Mouse (Mus musculus) heart, embryonic 13.5 days (tissue): Measurements from ENCODE around the gene E130218I03Rik. TPM values are rescaled to one million over a fixed set of nuclear protein-coding genes. Genes with fewer than 3 reads are reported as not detected.
A peak's percentile ranks its signal among the peaks of the same experiment; 100 is the strongest.
"Not testable (repeated sequence)": the region's sequence is repeated elsewhere in the genome, so short reads cannot be mapped to it uniquely, and the experiment has no call there.

ENCODE experiments used
- ATAC-seq: fragments of 200-750 bp; cut with Nextera tagmentation; 2 replicates; pipeline ENCODE4 v1.8.0; 2017; ENCODE audit warnings: moderate TSS enrichment; ENCODE audit not compliant: insufficient number of reproducible peaks, low FRiP score, low TSS enrichment; ENCODE audit errors: extremely low read depth
- H3K27ac ChIP-seq: fragments of 300-500 bp; sonication (generic); replicated peaks from 2 replicates; pipeline ENCODE4 v1.5.1; 2015; ENCODE audit warnings: moderate library complexity, mild to moderate bottlenecking, inconsistent platforms
- H3K27me3 ChIP-seq: fragments of 300-500 bp; sonication (generic); replicated peaks from 2 replicates; pipeline ENCODE4 v1.6.1; 2015; ENCODE audit warnings: mild to moderate bottlenecking, inconsistent platforms
- H3K36me3 ChIP-seq: fragments of 300-500 bp; sonication (generic); 2 replicates; pipeline ENCODE4 v1.6.1; 2015; ENCODE audit warnings: mild to moderate bottlenecking, inconsistent platforms
- H3K4me1 ChIP-seq: fragments of 300-500 bp; sonication (generic); 2 replicates; pipeline ENCODE4 v1.6.1; 2015; ENCODE audit warnings: inconsistent platforms
- H3K4me2 ChIP-seq: fragments of 300-500 bp; sonication (generic); 2 replicates; pipeline ENCODE4 v1.6.1; 2015; ENCODE audit warnings: inconsistent platforms, mild to moderate bottlenecking, moderate library complexity
- H3K4me3 ChIP-seq: fragments of 300-500 bp; sonication (generic); 2 replicates; pipeline ENCODE4 v1.5.1; 2015; ENCODE audit warnings: moderate library complexity, mild to moderate bottlenecking, inconsistent platforms
- H3K9ac ChIP-seq: fragments of 300-500 bp; sonication (generic); 2 replicates; pipeline ENCODE4 v1.6.1; 2015; ENCODE audit warnings: inconsistent platforms, mild to moderate bottlenecking, moderate library complexity
- H3K9me3 ChIP-seq: fragments of 300-500 bp; sonication (generic); 2 replicates; pipeline ENCODE4 v1.6.1; 2016; ENCODE audit warnings: inconsistent platforms
- WGBS: fragments of 180-500 bp; shearing (Covaris S2); methylation state at CpG from one replicate; pipeline ENCODE4 v1.1.7; 2015; ENCODE audit warnings: mixed read lengths; 5-methylcytosine and 5-hydroxymethylcytosine counted together
- polyA plus RNA-seq: library from polyadenylated mRNA; unstranded; fragments of >200 nt; fragmentation: Nextera tagmentation; extraction: Ambion mirVana; gene quantifications from 2 replicates; pipeline ENCODE4 v1.2.1, GENCODE M21; 2015

E130218I03Rik gene
- polyA plus RNA-seq, 1 experiment from 2014 or later, result 0.21 TPM

DNA sequence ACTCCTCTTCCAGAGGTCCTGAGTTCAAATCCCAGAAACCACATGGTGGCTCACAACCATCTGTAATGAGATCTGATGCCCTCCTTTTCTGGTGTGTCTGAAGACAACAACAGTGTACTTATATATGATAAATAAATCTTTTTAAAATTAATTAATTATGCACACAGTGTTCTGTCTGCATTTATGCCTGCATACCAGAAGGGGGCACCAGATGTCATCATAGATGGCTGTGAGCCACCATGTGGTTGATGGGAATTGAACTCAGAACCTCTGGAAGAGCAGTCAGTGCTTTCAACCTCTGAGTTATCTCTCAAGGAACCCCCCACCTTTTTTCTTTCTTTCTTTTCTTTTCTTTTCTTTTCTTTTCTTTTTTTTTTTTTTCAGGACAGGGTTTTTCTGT, 26.2 kb downstream of the E130218I03Rik start:
- not testable (repeated sequence) for H3K4me2 ChIP-seq, ATAC-seq, H3K27me3 ChIP-seq, H3K4me3 ChIP-seq, H3K9me3 ChIP-seq, H3K9ac ChIP-seq, H3K27ac ChIP-seq, H3K36me3 ChIP-seq
- peaks cover 17% of the 10 kb centered on the region for H3K4me1 ChIP-seq

DNA sequence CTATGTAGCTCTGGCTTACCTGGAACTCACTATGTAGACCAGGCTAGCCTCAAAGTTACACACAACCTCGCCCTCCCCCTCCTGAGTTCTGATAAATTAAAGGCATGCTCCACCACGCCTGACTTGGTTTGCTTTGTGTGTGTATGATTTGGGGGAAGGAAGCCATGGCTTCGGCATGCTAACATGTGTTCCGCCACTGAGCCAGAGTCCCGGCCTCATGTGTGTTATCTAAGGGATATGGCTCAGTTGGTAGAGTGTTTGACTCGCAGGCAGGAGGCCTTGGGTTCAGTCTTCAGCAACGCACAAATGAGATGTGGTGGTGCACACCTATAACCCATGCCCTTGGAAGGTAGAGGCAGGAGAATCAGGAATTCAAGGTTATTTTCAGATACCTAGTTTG, 28.5 kb downstream of the E130218I03Rik start:
- Histone ChIP-seq H3K36me3 (peaks cover 16% of the 10 kb centered on the region), H3K4me1 (peaks cover 17% of the 10 kb centered on the region), H3K9me3 (no peaks in the 10 kb centered on the region), H3K27ac (no peak overlapping the region), H3K9ac (no peak overlapping the region), H3K4me3 (no peak overlapping the region), H3K4me2 (no peak overlapping the region), H3K27me3 (no peaks in the 10 kb centered on the region)
- WGBS, result 74% methylated on average over 7 of the region's 7 CpGs
- no peak for ATAC-seq

DNA sequence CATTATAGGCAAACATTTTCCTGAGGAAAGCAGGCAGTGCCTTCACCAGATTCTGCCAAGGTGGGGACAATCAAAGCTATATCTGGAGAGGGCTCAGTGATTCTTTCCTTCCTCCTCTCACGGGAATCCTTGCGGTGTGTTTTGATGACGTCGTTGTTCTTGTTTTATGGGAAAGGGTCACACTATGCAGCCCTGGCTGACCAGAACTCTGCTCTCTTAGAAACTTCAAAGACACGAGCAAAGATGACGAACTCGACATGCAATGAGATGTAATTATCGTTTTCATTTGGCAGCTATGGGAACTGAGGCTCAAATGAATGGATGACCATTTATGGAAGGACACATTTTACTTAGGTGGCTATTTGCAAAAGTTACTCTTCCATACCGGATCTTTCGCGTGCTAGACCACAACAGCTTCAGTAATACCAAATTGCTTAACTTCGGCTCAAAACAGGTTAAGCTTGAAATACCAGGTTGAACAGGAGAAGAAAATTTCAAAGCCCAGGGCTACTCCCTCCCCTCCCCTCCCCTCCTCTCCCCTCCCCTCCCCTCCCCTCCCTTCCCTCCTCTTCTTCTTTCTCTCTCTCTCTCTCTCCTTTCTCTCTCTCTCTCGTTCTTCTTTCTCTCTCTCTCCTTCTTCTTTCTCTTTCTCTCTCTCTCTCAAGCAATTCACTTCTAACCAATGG, 29.4 kb downstream of the E130218I03Rik start:
- WGBS, result 20% methylated on average over 13 of the region's 13 CpGs
- no peak for ATAC-seq

DNA sequence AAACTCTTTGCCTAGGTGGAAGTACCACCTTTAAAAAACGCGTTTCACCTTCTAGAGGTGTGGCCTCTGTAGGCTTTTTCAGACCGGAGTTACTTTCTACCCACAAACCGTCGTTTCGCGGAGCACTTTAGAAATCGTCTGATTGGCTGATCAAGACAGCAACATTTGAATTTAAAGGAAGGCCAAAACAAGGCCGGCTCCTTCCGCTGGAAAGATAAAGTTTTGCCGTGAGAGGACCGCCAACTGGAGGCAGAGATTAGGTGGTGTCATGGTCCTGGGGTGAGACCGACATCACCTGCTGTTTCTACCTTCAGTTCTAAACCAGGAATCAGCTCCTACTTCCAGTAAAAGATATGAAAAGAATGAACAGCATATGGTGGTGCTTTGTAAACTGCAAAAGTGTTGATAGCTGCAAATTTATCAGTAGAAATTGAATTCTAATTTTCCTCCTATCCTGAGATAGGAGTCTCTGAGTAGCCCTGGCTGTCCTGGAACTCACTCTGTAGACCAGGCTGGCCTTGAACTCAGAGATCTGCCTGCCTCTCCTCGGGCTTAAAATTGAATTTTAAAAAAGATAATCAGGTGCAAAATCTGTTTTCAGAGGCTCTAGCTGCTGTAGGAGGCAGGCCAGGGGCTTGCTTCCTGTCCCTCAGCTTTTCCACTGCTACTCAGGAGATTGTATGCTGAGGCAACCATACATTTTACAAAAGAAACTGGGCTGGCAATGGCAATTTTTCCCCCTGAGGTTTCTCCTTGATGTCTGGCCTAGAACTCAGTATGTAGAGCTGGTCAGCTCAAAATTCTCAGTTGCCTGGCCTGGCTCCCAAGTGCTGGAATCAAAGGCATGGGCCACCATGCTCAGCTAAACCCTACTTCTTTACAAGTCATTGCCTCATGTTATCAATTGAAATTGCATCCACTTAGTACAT, 30.2 kb downstream of the E130218I03Rik start:
- ATAC-seq, result no peak
- H3K36me3 ChIP-seq, result peaks cover 33% of the 10 kb centered on the region
- peak overlapping the region; percentile 67 for H3K4me2 ChIP-seq
- H3K9ac ChIP-seq, result peak overlapping the region; percentile 38
- peak overlapping the region; percentile 45 for H3K4me3 ChIP-seq
- no peaks in the 10 kb centered on the region for H3K27me3 ChIP-seq
- WGBS, result 1% methylated on average over 14 of the region's 14 CpGs
- H3K9me3 ChIP-seq, result no peaks in the 10 kb centered on the region
- H3K27ac ChIP-seq, result peak overlapping the region; percentile 34
- peaks cover 17% of the 10 kb centered on the region for H3K4me1 ChIP-seq

More for the DNA sequence above, 29.4 kb downstream of the E130218I03Rik start:
- Histone ChIP-seq H3K9ac (peak overlapping the region; percentile 38), H3K4me2 (peak overlapping the region; percentile 67), H3K27me3 (no peaks in the 10 kb centered on the region), H3K27ac (no peak overlapping the region), H3K36me3 (peaks cover 25% of the 10 kb centered on the region), H3K9me3 (no peaks in the 10 kb centered on the region), H3K4me3 (peak overlapping the region; percentile 45), H3K4me1 (peaks cover 17% of the 10 kb centered on the region)

DNA sequence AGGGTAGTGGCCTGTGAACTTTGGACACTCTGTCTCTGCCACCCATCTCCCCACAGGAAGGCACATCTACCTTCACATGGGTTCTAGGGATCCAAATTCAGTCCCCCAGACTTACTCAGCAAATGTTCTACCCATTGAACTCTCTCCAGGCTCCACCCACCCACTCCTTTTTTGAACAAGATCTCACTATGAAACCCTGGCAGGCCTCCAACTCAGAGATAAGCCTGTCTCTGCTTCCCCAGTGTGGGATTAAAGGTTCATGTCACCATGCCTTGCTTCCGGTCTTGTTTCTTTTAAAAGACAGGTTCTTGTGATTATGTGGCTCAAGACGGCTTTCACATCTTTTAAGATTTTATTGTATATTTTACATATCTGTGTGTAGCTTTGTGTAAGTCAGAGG, 41.5 kb downstream of the E130218I03Rik start:
- Histone ChIP-seq H3K9ac (no peak overlapping the region), H3K4me2 (peak overlapping the region; percentile 97; the same call in 1 of the 2 replicates), H3K9me3 (no peaks in the 10 kb centered on the region), H3K4me1 (peaks cover 34% of the 10 kb centered on the region), H3K27me3 (no peaks in the 10 kb centered on the region), H3K4me3 (no peak overlapping the region), H3K36me3 (peaks cover 48% of the 10 kb centered on the region), H3K27ac (no peak overlapping the region)
- ATAC-seq, result no peak
- 32% methylated on average over 2 of the region's 2 CpGs for WGBS

DNA sequence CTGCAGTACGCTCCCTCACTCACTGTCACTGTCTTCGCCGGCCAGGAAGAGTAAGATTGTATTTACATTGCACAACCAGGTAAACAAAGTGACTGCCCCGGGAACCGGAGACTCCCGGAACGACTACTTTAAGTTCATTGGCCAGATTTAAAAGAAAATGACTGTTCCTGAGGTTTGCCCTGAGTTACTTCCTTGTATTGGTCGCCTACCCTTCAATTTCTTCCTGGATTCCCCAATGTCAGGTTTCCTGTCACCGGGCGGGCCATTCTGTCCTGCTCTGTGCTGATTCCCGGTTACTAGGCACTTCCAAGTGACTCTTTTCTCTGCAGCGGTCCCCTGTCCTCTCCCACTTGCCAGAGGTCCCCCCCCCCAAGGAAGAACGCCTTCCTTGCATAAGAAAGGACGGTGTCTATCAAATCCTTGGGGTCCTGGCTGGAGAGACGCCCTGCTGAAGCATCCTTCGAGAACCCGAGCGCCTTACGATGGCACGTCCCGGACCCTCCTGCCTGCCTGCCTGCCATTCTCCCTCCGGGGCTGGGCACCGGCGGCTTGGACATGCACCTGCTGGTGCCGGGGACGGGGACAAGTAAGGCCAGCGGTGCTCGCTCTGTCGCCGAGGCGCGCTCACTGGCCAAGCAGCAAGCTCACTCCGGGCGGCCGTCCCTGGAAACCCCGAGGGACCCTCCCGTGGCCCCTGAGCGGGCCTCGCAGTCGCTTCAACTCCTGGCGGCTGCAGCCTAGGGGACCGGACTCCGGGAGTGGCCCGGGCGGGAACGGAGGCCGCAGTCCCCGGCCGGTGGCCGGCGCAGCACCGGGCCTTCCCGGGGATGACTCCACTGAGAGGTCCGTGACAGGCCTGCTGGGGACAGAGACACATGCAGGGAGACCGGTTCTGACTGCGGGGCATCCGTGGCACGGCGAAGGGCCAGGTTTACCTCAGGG, 43.0 kb downstream of the E130218I03Rik start:
- H3K27ac ChIP-seq, result peak overlapping the region; percentile 100
- no peaks in the 10 kb centered on the region for H3K9me3 ChIP-seq
- H3K36me3 ChIP-seq, result peaks cover 33% of the 10 kb centered on the region
- peak; percentile 28 for ATAC-seq
- peak overlapping the region; percentile 99 for H3K4me3 ChIP-seq
- H3K4me2 ChIP-seq, result peak overlapping the region; percentile 97
- H3K4me1 ChIP-seq, result peaks cover 34% of the 10 kb centered on the region
- no peaks in the 10 kb centered on the region for H3K27me3 ChIP-seq
- WGBS, result 3% methylated on average over 59 of the region's 59 CpGs
- peak overlapping the region; percentile 99 for H3K9ac ChIP-seq

DNA sequence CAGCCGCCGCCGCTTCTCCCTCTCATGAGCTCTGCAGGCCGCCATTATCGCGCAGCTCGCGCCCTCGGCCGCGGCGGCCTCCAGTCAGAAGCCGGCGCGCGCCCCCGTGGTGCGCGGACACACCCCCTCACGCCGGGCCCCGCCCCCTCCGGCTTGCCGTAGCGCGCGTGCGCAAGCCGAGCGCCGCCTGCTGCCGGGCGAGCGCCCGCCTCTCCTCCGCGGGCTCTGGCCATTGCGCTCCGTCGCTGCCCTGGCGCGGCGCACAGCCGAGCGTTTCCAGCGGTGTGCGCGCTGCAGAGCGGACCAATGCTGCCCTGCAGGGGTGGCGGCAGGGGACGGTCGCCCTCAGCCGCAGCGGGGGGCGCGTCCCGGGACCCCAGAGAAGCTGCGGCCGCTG, 43.7 kb downstream of the E130218I03Rik start:
- H3K4me3 ChIP-seq, result peak overlapping the region; percentile 99
- peak; percentile 88 for ATAC-seq
- peak overlapping the region; percentile 97 for H3K4me2 ChIP-seq
- peaks cover 35% of the 10 kb centered on the region for H3K4me1 ChIP-seq
- WGBS, result under 1% methylated on average over 58 of the region's 59 CpGs
- H3K27ac ChIP-seq, result peak overlapping the region; percentile 100
- no peaks in the 10 kb centered on the region for H3K9me3 ChIP-seq
- peak overlapping the region; percentile 99 for H3K9ac ChIP-seq
- H3K27me3 ChIP-seq, result no peaks in the 10 kb centered on the region
- peaks cover 27% of the 10 kb centered on the region for H3K36me3 ChIP-seq

DNA sequence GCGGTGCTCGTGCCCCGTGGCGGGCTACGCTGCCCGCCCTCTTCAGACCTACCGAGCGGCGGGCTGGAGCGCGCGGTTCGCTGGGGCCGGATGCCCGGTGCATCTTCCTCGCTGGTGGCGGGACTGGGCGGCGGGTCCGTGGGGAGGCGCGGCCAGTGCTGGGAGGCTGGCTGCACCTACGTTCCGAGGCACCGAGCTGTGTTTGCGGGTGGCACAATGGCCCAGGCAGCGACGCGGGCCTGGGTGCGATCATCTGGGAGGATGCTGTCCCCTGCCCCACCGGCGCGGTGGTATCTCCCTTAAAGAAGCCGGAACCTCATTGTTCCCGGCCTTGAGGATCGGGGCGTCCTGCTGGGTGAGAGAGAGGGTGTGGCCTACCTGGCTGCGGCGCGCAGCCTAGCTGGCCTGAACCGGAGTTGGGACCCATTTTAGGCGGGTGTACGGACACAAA, 44.1 kb downstream of the E130218I03Rik start, which contains the start of gene Pdik1l:
Pdik1l (minus strand) TSS at position 321 of the 451 bp plus-strand sequence.
- H3K4me2 ChIP-seq, result peak within 1 kb of the TSS; percentile 97
- peak; percentile 58 for ATAC-seq
- peaks cover 23% of the 10 kb centered on the region for H3K36me3 ChIP-seq
- H3K27me3 ChIP-seq, result no peaks in the 10 kb centered on the region
- 1% methylated on average over 43 of the region's 43 CpGs for WGBS
- H3K27ac ChIP-seq, result peak within 1 kb of the TSS; percentile 100
- H3K9ac ChIP-seq, result peak within 1 kb of the TSS; percentile 99
- peak within 1 kb of the TSS; percentile 99 for H3K4me3 ChIP-seq
- no peaks in the 10 kb centered on the region for H3K9me3 ChIP-seq
- peaks cover 39% of the 10 kb centered on the region for H3K4me1 ChIP-seq

DNA sequence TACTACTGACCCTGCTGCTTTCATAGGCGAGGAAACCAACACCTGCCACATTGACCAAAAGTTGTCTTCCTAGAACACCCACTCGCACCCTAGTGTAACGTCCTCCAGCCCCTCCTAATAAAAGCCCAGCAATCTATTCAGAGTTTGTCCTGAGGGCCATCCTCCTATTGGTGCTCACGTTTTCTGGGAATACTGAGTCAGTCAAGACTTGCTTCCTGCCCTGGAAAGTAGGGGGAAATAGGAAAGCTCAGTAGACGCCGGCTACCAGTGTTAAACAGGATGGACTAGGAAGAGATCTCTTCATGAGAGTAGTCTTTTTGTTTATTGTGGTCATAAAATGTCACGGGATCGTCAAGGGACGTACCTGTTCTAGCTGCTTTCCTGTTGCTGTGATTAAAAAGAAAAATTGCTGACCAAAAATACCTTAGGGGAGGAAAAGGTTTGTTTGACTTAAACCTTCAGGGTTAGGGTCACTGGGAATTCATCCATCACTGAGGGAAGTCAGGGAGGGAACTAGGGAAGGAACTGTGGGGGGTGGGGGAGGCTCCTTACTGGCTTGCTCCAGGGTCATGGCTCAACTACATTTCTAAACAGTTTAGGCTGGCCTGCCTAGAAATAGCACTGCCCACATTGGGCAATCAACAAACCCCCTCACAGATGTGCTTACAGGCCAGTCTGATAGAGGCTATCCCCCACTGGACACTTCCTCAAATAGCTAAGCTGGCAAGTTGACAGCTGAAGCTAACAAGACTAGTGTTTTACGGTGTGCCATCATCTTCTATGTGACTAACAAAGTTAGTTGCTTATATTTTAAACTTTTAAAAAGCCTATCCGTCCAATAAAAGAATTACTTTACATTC, 45.2 kb downstream of the E130218I03Rik start:
- H3K27ac ChIP-seq, result peak overlapping the region; percentile 100
- 38% methylated on average over 11 of the region's 11 CpGs for WGBS
- H3K4me1 ChIP-seq, result peaks cover 47% of the 10 kb centered on the region
- peaks cover 13% of the 10 kb centered on the region for H3K36me3 ChIP-seq
- peak overlapping the region; percentile 99 for H3K9ac ChIP-seq
- no peaks in the 10 kb centered on the region for H3K9me3 ChIP-seq
- peak overlapping the region; percentile 99 for H3K4me3 ChIP-seq
- ATAC-seq, result no peak
- peaks cover 4% of the 10 kb centered on the region for H3K27me3 ChIP-seq
- H3K4me2 ChIP-seq, result peak overlapping the region; percentile 97

DNA sequence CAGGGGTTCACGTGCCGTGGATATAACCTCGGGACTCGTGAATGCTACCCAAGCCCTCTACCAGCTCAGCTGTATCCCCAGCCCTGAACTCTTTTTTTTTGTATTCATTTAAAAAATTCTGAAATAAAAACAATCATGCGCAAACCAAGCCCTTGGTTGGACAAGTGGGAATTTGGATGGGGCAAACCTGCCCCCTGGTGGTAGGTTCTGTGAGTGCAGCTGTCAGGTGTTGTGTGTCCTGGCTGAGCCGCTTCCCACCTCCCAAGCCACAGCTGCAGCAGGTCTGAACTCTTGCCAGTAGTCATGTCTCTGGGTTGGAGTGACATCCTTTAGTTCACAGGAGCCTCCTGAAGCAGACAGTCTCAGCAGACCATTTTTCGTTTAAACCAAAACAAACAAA, 48.6 kb downstream of the E130218I03Rik start:
- Histone ChIP-seq H3K27me3 (peaks cover 10% of the 10 kb centered on the region), H3K9me3 (no peaks in the 10 kb centered on the region; the same call in 1 of the 2 replicates), H3K4me3 (no peak overlapping the region), H3K4me1 (peaks cover 48% of the 10 kb centered on the region), H3K9ac (0 out of 2 replicates have a peak overlapping the region, but pooled peaks have one; percentile 11), H3K36me3 (no peaks in the 10 kb centered on the region), H3K27ac (peak overlapping the region; percentile 97), H3K4me2 (no peak overlapping the region)
- WGBS, result 26% methylated on average over 7 of the region's 7 CpGs
- ATAC-seq, result no peak
